In genomic region chr3:129830626-129831025, GRCm38 (mm10) we compare ENCODE assay signal across 1 mouse cellular context.
TF ChIP-seq lines count a peak whose summit lies in the region.

No protein-coding gene starts in this region.

TF ChIP-seq in MEL, 35 proteins besides CTCF, POLR2A, EP300 and RAD21 (continued from another document):
- TF ChIP-seq CHD1 (IDR thresholded peaks at IDR 0.05; ENCODE audit: low read depth, low read length), result no peak
- TF ChIP-seq ZKSCAN1 (IDR thresholded peaks at IDR 0.05; ENCODE audit: low read depth, low read length), result no peak
- TF ChIP-seq MYB (IDR thresholded peaks at IDR 0.05; ENCODE audit: low read depth, low read length), result no peak
- TF ChIP-seq TCF12 (IDR thresholded peaks at IDR 0.05; ENCODE audit: low read depth, low read length), result peak; percentile 40
- no peak for TF ChIP-seq HCFC1 (IDR thresholded peaks at IDR 0.05; ENCODE audit: low read depth, low read length)
- TF ChIP-seq SIN3A (IDR thresholded peaks at IDR 0.05; ENCODE audit: low read length), result no peak
- no peak for TF ChIP-seq TAL1 (IDR thresholded peaks at IDR 0.05; ENCODE audit: low read length)
- TF ChIP-seq SMC3 (IDR thresholded peaks at IDR 0.05; ENCODE audit: low read depth, low read length), result no peak
